Mouse (Mus musculus) megakaryocyte-erythroid progenitor cell, adult 5 weeks (primary cell): ENCODE measurements around the gene Nptn. TPM values are rescaled to one million over a fixed set of nuclear protein-coding genes. Genes with fewer than 3 reads are reported as not detected.

Experiments used
- polyA plus RNA-seq: library from polyadenylated mRNA; stranded (reverse); fragments of >175 nt; gene quantifications from 2 replicates; pipeline ENCODE4 v1.2.3, GENCODE M21; 2012

The Nptn gene
- 141 and 160 TPM in 2 replicates for polyA plus RNA-seq

DNA sequence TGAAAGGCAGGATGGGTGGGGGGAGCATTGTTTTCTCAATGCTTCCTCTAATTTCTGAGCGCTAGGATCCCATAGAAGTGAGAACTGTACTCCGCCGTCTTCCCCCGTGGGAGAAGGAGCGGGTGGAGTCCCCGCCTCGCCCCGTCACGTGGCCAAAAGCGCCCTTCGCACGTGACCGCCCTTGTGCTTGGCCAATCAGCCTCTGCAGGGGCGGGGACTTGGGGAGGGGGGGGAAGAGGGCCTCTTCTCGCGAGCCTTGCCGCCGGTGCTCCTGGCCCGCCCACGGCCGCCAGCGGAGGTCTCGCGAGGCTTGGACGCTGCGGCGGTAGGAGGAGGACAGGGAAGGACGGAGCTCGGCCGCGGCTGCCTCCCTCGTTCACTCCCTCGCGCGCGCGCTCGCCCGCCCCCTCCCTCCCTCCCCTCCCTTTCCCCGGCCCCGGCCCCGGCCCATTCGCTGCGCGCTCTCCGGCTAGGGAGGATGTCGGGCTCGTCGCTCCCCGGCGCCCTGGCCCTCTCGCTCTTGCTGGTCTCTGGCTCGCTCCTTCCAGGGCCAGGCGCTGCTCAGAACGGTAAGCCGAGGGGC lies at the start of gene Nptn:
Gene Nptn, plus strand, starts transcription at position 283 of the 583 bp plus-strand sequence.

DNA sequence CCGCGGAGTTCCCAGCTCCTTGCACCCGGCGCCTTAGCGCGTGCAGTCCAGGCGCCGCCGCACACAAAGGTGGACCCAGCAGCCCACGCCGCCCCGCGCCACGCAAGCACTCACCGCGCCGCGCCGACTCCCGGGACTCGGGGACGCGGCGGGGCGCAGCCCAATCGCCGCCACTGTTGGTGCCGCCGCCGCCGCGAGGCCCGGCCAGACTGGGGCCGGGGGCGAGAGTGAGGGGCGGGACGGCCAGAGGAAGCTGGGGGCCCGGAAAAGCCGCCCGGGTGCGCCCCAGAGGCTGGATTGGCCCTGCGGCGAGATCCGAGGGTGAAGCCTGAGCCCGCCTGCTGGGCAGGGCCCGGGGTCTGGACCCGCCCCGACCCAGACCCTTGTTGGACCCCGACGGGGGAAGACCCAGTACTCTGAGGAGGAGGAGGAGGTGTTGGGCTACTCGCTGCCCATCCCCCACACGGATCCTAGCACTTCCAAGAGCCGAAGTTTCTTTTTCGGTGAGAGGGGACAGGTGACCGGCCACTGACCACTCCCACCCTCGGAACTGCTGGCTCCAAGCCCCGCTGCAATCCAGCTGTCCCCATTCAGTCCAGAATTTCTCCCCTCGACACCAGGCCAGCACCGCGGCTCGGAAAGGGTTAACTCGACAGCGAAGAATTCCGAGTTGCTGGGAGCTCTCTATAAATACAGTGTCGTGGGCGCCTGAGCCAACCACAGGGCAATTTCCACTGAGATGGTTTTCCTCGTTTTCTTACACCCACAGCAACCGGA lies 26.9 kb upstream of the Nptn start, which contains the start of gene Cd276:
Gene Cd276, minus strand, starts transcription at position 530 of the 777 bp plus-strand sequence.

Other genes starting within 250 kb of the Nptn start
- not detected in 2 replicates for gene Tbc1d21, start 211.8 kb upstream of the Nptn start, polyA plus RNA-seq
- 0.20 TPM in 1 of 2 replicates, not detected in the other for gene Insyn1, start 93.6 kb upstream of the Nptn start, polyA plus RNA-seq
- 0.02 and 0.11 TPM in 2 replicates for gene Cd276, start 26.8 kb upstream of the Nptn start, polyA plus RNA-seq
- 0.86 TPM in 1 of 2 replicates, not detected in the other for gene Rec114, start 161.7 kb downstream of the Nptn start, polyA plus RNA-seq
- not detected in 2 replicates for gene Hcn4, start 241.2 kb downstream of the Nptn start, polyA plus RNA-seq